Mouse (Mus musculus) gastrocnemius, adult 18-20 months (tissue): ENCODE data around the gene Nek9. TPM values are rescaled to one million over a fixed set of nuclear protein-coding genes. Genes with fewer than 3 reads are reported as not detected.

ENCODE experiments used
- DNase-seq: peaks from one replicate; pipeline ENCODE4 v3.0.0; 2021; ENCODE audit warnings: low spot score
- total RNA-seq, 2 experiments: library from RNA; stranded (reverse); gene quantifications; 2 replicates each; pipeline ENCODE4 v1.2.3; 2021

Nek9 gene
- total RNA-seq, 2 experiments from 2014 or later = 107 to 116 TPM

DNA sequence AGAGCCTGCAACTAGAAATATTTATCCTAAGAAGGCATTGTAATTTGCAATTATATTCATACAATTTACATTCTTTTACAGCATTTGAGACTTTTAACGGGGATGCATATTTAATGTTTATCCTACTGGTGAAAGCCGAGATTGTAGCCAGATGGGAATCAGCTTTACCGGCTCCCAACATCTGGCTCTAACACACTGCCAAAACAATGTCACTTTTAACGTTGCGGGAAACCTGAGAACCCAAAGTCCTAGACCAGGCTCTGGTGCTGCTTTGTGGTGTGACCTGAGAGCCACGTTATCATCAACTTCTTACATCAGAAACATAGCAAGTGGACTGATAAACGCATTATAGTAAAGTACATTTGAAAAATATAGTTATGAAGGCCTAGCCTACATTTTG lies 74.2 kb downstream of the Nek9 start:
- DNase-seq = no peak

DNA sequence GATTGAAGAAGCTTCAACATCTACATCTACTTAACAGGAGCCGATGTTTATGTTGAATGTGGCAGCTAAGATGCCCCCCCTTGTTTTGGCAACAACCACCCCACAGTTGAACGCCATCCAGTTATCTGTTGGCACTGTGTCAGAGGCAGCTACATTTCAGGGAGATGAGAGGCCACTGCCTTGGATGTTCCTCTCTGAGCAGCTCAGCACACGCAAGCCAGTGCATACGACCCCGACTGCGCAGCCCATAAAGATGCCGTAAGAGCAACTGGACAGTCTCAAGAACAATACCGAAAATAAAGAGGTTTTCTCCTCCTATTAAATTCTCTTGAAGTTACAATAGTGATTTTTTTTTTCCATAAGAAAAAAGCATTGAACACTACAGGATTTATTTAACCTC lies 74.6 kb downstream of the Nek9 start:
- DNase-seq = no peak

DNA sequence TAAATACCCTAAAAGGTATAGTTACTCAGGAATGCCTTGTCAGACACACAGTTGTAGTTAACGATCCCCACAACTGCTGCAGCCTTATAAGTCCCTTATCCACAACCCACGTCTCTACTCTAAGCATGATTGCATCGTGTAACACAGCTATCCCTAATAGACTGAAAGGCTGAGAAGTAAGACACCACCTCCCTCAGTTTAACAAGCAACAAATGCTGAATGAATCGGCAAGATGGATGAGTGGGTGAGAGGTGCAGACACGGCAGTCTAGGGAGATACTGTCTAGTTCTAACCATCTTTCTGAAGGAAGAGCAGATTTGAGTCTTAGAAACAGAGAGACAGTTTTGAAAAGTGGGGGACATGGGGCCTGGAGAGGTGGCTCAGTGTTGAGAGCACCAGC lies 76.0 kb downstream of the Nek9 start:
- no peak for DNase-seq

DNA sequence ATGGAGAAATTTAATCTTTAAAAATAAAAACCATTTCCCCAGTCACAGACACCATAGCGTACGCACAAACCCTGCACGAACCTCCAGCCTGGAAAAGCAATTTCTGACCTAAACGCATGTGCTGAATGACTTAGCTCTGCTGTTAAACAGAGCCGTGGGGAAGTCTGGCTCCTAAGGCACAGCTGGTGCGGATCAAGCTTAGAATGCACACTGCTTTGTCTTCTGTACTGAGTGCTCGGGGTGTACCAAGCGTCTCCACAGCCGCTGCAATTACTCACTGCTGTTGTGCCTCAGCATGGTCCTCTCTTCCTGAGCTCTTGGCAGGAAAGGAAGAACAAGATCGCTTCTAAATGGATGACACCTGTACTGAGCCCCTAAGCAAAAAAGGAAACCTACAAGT lies 76.7 kb downstream of the Nek9 start:
- no peak for DNase-seq

DNA sequence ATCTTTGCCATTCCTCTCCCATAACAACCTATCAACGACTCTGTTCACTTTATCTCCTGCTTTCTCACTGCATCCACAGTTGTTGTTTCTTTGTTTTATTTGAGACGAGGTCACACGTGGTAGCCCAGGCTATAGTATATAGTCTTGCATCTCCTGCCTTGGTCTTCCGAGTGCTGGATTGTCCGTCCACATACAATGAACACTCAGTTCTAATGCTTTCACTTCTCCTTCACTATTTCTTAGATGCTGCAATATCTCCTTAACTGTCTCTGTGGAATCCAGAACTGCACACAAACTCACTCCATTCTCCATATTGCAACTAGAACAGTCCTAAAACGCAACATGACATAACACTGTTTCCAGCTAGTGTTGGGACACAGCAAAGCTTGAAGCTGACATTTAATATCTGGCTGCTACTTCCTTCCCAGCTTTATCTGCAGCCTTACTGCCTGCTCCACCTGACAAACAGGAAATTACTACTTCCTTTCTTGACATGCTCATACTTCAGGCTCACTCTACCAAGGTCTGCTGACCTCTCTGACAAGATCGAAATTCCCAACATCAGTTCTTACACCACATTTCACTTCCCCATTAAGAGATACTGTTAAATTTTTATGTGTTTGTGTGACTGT lies 82.0 kb downstream of the Nek9 start:
- no peak for DNase-seq

DNA sequence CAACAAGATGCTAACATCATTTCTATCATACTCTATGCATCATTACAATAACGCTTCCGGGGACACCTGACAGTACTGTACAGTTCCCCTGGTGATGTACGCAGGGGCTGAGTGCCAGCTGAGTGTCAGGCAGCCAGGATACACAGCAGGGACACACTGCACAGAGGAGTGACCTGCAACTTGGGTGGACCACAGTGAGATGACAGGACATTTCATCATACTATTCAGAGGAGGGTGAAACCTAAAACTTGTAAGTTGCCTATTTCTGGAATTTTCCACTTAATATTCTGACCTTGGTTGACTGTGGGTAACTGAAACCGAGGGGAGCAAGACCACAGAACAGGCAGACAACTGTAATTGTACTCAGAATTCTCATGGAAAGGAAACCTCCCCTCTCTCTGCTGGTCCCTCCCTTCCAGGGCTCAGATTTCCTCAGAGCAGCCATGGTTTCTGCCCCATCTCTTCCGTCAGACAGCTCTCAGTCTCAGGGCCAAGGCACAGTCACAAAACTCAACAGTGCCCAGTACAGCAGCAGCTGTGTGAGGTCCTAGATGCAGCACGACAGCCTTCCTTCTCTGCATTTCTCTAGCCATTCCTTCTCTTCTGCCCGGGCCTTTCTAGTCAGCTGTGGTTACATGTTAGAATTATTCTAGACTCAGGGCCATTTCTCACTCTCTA lies 82.9 kb downstream of the Nek9 start:
- no peak for DNase-seq

DNA sequence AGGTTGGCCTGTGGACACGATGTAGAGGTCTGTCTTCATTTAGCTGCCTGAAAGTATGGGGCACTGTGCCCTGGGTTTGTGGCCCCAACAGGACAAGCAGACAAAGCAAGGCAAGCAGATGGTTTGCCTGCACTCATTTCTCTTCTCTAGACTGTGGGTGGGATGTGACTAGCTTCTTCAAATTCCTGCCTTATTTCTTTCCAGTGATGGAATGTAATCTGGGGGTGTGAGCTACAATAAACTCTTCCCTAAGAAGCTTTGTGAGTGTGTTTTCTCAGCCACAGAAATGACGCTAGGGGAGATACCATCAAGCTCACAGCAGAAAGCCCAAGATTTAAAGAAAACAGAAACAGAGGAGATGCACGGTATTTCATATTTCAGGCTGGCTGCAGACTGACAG lies 87.1 kb downstream of the Nek9 start:
- no peak for DNase-seq

Other genes with a start within 250 kb of the Nek9 start
- gene Prox2, start 228.6 kb downstream of the Nek9 start, total RNA-seq = 1 to 10 TPM; 1.9 to 3.4 TPM
- 100 to 1,000 TPM; 263 to 288 TPM for gene Dlst, start 228.5 kb downstream of the Nek9 start, total RNA-seq
- under 1 TPM; 0.39 to 1.00 TPM for gene Rps6kl1, start 188.1 kb downstream of the Nek9 start, total RNA-seq
- gene Pgf, start 161.6 kb downstream of the Nek9 start, total RNA-seq = 1 to 10 TPM; 1.7 to 1.8 TPM
- 10 to 100 TPM; 56.9 to 72.5 TPM for gene Eif2b2, start 119.9 kb downstream of the Nek9 start, total RNA-seq
- 10 to 100 TPM; 10.4 to 10.7 TPM for gene Mlh3, start 68.8 kb downstream of the Nek9 start, total RNA-seq
- 10 to 100 TPM; 47.9 to 54.1 TPM for gene Acyp1, start 50.9 kb downstream of the Nek9 start, total RNA-seq
- gene Zc2hc1c, start 50.8 kb downstream of the Nek9 start, total RNA-seq = 1 to 10 TPM; 1.7 to 1.8 TPM
- gene Tmed10, start 35.5 kb upstream of the Nek9 start, total RNA-seq = 100 to 1,000 TPM; 121 to 123 TPM
- 10 to 100 TPM in 1 of 2 experiments, 1 to 10 TPM in 1; 6.5 to 69.9 TPM for gene Fos, start 134.5 kb upstream of the Nek9 start, total RNA-seq